Mouse (Mus musculus) 3T3-L1 (cell line): ENCODE measurements around the gene Tas2r130.
"Not testable (repeated sequence)": the region's sequence is repeated elsewhere in the genome, so short reads cannot be mapped to it uniquely, and the experiment has no call there.

Experiments used
- DNase-seq: peaks from one replicate; pipeline ENCODE4 v3.0.0-alpha.2; 2015; ENCODE audit warnings: low read depth, low spot score

Gene Tas2r130

GRCm38 (mm10) chr6:131630812-131631211 lies at the start of gene Tas2r130:
Gene Tas2r130 (minus strand): TSS chr6:131630912.
- DNase-seq, result no peak

GRCm38 (mm10) chr6:131678786-131679185 lies 48.1 kb upstream of the Tas2r130 start, which contains the start of gene Tas2r106:
Gene Tas2r106 (minus strand): TSS chr6:131678886.
- DNase-seq, result no peak

- no peak for DNase-seq
Observed at GRCm38 (mm10) chr6:131660049-131660448, 29.3 kb upstream of the Tas2r130 start, which contains the start of gene Tas2r107. Gene Tas2r107 (minus strand): TSS chr6:131660149.

- not testable (repeated sequence) for DNase-seq
Observed at GRCm38 (mm10) chr6:131609956-131610355, 20.8 kb downstream of the Tas2r130 start.

- DNase-seq, result no peak
Observed at GRCm38 (mm10) chr6:131604821-131605220, 25.9 kb downstream of the Tas2r130 start.
